ENCODE assay signal across 21 mouse cellular contexts in the genomic region with DNA sequence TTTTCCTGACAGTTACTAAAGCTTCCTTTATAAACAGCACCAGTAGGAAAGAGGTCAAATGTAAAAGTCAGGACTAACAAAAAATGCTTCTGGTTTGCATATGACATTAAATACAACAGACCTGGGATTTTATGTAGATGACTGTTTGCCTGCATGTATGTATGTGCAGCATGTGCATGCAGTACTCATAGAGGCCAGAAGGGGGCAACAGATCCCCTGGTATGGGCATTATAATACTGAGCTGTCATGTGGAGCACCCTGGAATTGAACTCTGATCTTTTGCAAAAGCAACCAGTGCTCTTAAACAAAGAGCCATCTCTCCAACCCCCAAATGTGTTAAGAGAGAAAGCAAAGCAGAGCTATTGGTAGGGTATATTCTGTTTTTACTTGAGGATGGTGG.
DNase-seq lines count a peak whose midpoint lies in the region; TF ChIP-seq lines count a peak whose summit lies in the region.
"Had no signal": no experiment of that assay in that cellular context is flagged by ENCODE, and none has a peak within 500 bp of the region (broad histone marks: within the 10 kb centered on the region; RNA-seq: fewer than 3 reads in every experiment).

No protein-coding gene starts in this region.

- no peak overlapping the region for H3K4me3 ChIP-seq in gastrocnemius, adult 2 months
- H3K4me3 ChIP-seq in left cerebral cortex, adult 2 months, result no peak overlapping the region
- H3K4me3 ChIP-seq: hindbrain, embryonic 10.5 days; kidney, embryonic 15.5 days; limb, embryonic 15.5 days; lung, embryonic 15.5 days; midbrain, embryonic 13.5 days; neural tube, embryonic 13.5 days had no signal

- intact Hi-C loops in gastrocnemius, adult 2 months (cut with DNase I), result no loop called here
- intact Hi-C loops in left cerebral cortex, adult 2 months (cut with DNase I), result no loop called here

- H3K27ac ChIP-seq in gastrocnemius, adult 2 months, result no peak overlapping the region
- H3K27ac ChIP-seq in left cerebral cortex, adult 2 months, result no peak overlapping the region
- H3K27ac ChIP-seq: hindbrain, embryonic 10.5 days; kidney, embryonic 15.5 days; limb, embryonic 15.5 days; lung, embryonic 15.5 days; midbrain, embryonic 13.5 days; neural tube, embryonic 13.5 days had no signal

- TF ChIP-seq CTCF in gastrocnemius, adult 2 months (IDR thresholded peaks at IDR 0.05), result peak; percentile 32; the same call in 1 of the 2 replicates
- peak; percentile 28 for TF ChIP-seq CTCF in left cerebral cortex, adult 2 months (IDR thresholded peaks at IDR 0.05)

- DNase-seq in gastrocnemius, adult 2 months, result no peak
- DNase-seq in gastrocnemius, postnatal 10 days, result no peak
- no peak for DNase-seq in left cerebral cortex, adult 2 months (ENCODE audit: extremely low spot score in 1 of 2, low spot score in 2 of 2)
- no peak for DNase-seq in left cerebral cortex, adult 9 months (ENCODE audit: low spot score in 2 of 2)
- DNase-seq in 3T3-L1 (ENCODE audit: low read depth, low spot score), result peak; percentile 9
- peak; percentile 52 for DNase-seq in R1 (ENCODE audit: low read depth, low spot score)
- DNase-seq in kidney, postnatal 36 days, result no peak
- no peak for DNase-seq in urinary bladder, postnatal 14 days (ENCODE audit: low spot score)
- DNase-seq: adrenal gland, postnatal 36 days; cerebellum, adult 18-20 months; cerebellum, postnatal 25 days; gastrocnemius, postnatal 14 days; layer of hippocampus, postnatal 36 days; right cerebral cortex, adult 18-20 months; thymus, adult 2 months had no signal

Comparison
In these comparisons a context has a peak if more than half of its experiments do, and no peak if none do; other contexts are left out.
1. DNase-seq: peak in 3T3-L1 (single experiment) and R1 (single experiment); none in gastrocnemius, adult 2 months (single experiment), gastrocnemius, postnatal 10 days (single experiment), left cerebral cortex, adult 2 months (0 of 2), left cerebral cortex, adult 9 months (0 of 2), kidney, postnatal 36 days (0 of 2) and urinary bladder, postnatal 14 days (single experiment).